Mouse (Mus musculus): Measurements from ENCODE around the gene Bmt2. TPM values are rescaled to one million over a fixed set of nuclear protein-coding genes. Genes with fewer than 3 reads are reported as not detected.

Bmt2 gene
- polyA plus RNA-seq, 1 experiment from 2014 or later, result 9.6 TPM

DNA sequence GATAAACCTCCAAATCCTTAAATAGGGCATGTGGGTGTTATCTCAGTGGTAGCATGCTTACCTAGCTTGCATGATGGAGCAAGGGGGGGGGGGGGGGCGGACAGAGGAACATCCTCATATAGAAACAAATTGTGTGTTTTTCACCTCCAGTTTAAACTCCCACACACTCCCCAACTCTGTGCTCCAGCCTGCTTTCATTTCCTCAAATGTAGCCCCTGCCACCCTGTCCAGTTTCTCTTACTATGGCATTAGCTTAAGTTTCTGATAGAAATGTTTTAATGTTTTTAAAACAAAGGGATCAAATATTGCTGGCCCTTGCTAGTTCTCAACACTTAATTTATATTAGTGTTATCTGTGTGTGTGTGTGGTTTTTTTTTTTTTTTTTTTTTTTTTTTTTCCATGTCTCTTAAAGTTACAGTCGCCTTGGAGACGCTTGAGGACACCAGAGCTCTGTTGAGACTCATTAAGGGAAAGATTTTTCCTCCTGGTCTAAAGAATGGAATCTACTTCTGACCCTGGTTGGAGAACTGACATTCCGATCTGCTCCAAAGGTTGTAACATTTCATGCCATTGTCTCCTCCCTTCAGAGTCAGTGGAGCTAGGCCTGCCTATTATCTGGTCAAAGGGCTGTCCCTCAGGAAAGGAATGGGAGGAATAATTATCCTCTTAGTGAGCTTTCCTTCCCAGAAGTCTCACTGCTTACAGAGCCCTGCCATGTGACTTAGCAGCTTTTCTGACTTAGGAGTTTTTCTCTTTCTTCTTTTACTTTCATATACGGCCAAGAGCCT, 68.2 kb downstream of the Bmt2 start:
- DNase-seq (ENCODE audit: low spot score), result peak; percentile 32

GRCm38 (mm10) chr6:13607621-13608493, 69.9 kb downstream of the Bmt2 start, which contains the start of gene Tmem168:
Tmem168 (minus strand) TSS chr6:13608100.
- Histone ChIP-seq H3K4me2 (ENCODE audit: low read length) (peak within 1 kb of the TSS; percentile 80), H3K36me3 (ENCODE audit: insufficient read depth, low read length) (no peaks in the 10 kb centered on the region), H3K9ac (ENCODE audit: low read depth, low read length) (peak within 1 kb of the TSS; percentile 96), H3K4me3 (replicated peaks; ENCODE audit: low read depth, low read length) (peak within 1 kb of the TSS; percentile 92), H3K27ac (peak within 1 kb of the TSS; percentile 98), H3K4me1 (replicated peaks; ENCODE audit: insufficient read depth, low read length) (0 out of 2 replicates have a peak, but pooled peaks cover 9% of the 10 kb centered on the region), H3K9me3 (replicated peaks; ENCODE audit: low read length) (no peaks in the 10 kb centered on the region), H3K27me3 (ENCODE audit: insufficient read depth, low read length) (no peaks in the 10 kb centered on the region)
- DNase-seq (ENCODE audit: low spot score) (peak; percentile 88), ATAC-seq (replicated peaks; ENCODE audit: low FRiP score, low read depth) (peak; percentile 98)
- no peak for TF ChIP-seq CTCF (IDR thresholded peaks at IDR 0.05; ENCODE audit: low read depth)
- 2% methylated on average over 64 of the region's 71 CpGs for WGBS

More for the DNA sequence above, 68.2 kb downstream of the Bmt2 start:
- Histone ChIP-seq H3K4me1 (replicated peaks; ENCODE audit: insufficient read depth, low read length) (0 out of 2 replicates have a peak, but pooled peaks cover 9% of the 10 kb centered on the region), H3K27ac (no peak overlapping the region), H3K36me3 (ENCODE audit: insufficient read depth, low read length) (no peaks in the 10 kb centered on the region), H3K9ac (ENCODE audit: low read depth, low read length) (no peak overlapping the region), H3K4me2 (ENCODE audit: low read length) (no peak overlapping the region), H3K27me3 (ENCODE audit: insufficient read depth, low read length) (no peaks in the 10 kb centered on the region), H3K9me3 (replicated peaks; ENCODE audit: low read length) (no peaks in the 10 kb centered on the region), H3K4me3 (replicated peaks; ENCODE audit: low read depth, low read length) (no peak overlapping the region)
- no peak for TF ChIP-seq CTCF (IDR thresholded peaks at IDR 0.05; ENCODE audit: low read depth)
- no peak for ATAC-seq (replicated peaks; ENCODE audit: low FRiP score, low read depth)
- WGBS, result 77% methylated on average over 5 of the region's 5 CpGs

DNA sequence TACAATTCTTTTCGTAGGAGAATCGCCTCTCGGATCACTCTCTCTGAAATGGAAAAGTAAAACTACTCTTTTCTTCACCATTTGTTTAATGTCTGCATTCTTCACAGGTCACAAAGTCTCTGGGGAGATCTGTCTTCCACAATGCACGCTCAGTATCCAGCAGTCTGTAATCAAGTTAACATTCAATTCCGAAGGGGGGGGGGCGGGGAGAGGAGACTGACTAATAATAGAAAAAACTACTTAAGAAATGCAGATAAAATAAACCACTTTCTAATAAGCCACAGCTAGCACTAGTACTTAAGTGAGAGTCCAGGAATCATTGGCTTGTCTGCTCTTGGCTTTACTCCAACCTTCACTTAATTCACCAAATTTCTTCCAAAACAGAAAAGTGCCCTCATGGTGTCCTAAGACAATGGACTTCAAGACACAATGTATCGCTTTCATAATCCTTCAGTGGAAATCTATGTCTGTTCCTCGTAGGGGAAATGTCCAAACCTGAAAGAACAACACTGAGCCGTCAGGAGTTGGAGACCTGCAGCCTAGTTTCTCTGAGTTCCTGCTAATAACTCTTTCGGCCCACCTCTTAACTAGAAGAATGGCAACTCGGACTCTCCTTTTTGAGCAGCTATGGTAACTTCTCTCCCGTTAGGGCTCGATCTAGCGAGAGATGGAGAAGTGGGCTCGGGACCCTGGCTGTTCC, 70.7 kb downstream of the Bmt2 start:
- Histone ChIP-seq H3K9me3 (replicated peaks; ENCODE audit: low read length) (no peaks in the 10 kb centered on the region), H3K4me3 (replicated peaks; ENCODE audit: low read depth, low read length) (peak overlapping the region; percentile 92), H3K36me3 (ENCODE audit: insufficient read depth, low read length) (no peaks in the 10 kb centered on the region), H3K4me1 (replicated peaks; ENCODE audit: insufficient read depth, low read length) (0 out of 2 replicates have a peak, but pooled peaks cover 9% of the 10 kb centered on the region), H3K27me3 (ENCODE audit: insufficient read depth, low read length) (no peaks in the 10 kb centered on the region), H3K9ac (ENCODE audit: low read depth, low read length) (peak overlapping the region; percentile 96), H3K27ac (peak overlapping the region; percentile 98), H3K4me2 (ENCODE audit: low read length) (peak overlapping the region; percentile 80)
- ATAC-seq (replicated peaks; ENCODE audit: low FRiP score, low read depth), result no peak
- no peak for TF ChIP-seq CTCF (IDR thresholded peaks at IDR 0.05; ENCODE audit: low read depth)
- WGBS, result 14% methylated on average over 15 of the region's 15 CpGs
- peak; percentile 49 for DNase-seq (ENCODE audit: low spot score)

GRCm38 (mm10) chr6:13606394-13606793, 71.4 kb downstream of the Bmt2 start:
- 47% methylated on average over 4 of the region's 4 CpGs for WGBS
- ATAC-seq (replicated peaks; ENCODE audit: low FRiP score, low read depth) (no peak), DNase-seq (ENCODE audit: low spot score) (no peak)
- Histone ChIP-seq H3K9me3 (replicated peaks; ENCODE audit: low read length) (no peaks in the 10 kb centered on the region), H3K36me3 (ENCODE audit: insufficient read depth, low read length) (no peaks in the 10 kb centered on the region), H3K27ac (no peak overlapping the region), H3K4me3 (replicated peaks; ENCODE audit: low read depth, low read length) (peak overlapping the region; percentile 92; the same call in 1 of the 2 replicates), H3K27me3 (ENCODE audit: insufficient read depth, low read length) (no peaks in the 10 kb centered on the region), H3K4me1 (replicated peaks; ENCODE audit: insufficient read depth, low read length) (peaks cover 13% of the 10 kb centered on the region; the same call in 1 of the 2 replicates), H3K9ac (ENCODE audit: low read depth, low read length) (peak overlapping the region; percentile 96; the same call in 1 of the 2 replicates), H3K4me2 (ENCODE audit: low read length) (peak overlapping the region; percentile 80)
- no peak for TF ChIP-seq CTCF (IDR thresholded peaks at IDR 0.05; ENCODE audit: low read depth)

- Histone ChIP-seq H3K9me3 (replicated peaks; ENCODE audit: low read length) (no peaks in the 10 kb centered on the region), H3K9ac (ENCODE audit: low read depth, low read length) (no peak overlapping the region), H3K27ac (no peak overlapping the region), H3K27me3 (ENCODE audit: insufficient read depth, low read length) (no peaks in the 10 kb centered on the region), H3K4me2 (ENCODE audit: low read length) (no peak overlapping the region), H3K4me3 (replicated peaks; ENCODE audit: low read depth, low read length) (no peak overlapping the region), H3K36me3 (ENCODE audit: insufficient read depth, low read length) (no peaks in the 10 kb centered on the region), H3K4me1 (replicated peaks; ENCODE audit: insufficient read depth, low read length) (peaks cover 10% of the 10 kb centered on the region; the same call in 1 of the 2 replicates)
- no peak for DNase-seq (ENCODE audit: low spot score)
- WGBS, result 90% methylated on average over 6 of the region's 6 CpGs
- no peak for TF ChIP-seq CTCF (IDR thresholded peaks at IDR 0.05; ENCODE audit: low read depth)
- no peak for ATAC-seq (replicated peaks; ENCODE audit: low FRiP score, low read depth)
These were observed 74.6 kb downstream of the Bmt2 start for GRCm38 (mm10) chr6:13603134-13603533.
